Mouse (Mus musculus): ENCODE measurements at regions not wholly inside any gene's neighbourhood (a gene's known extent, or its start where the extent isn't known, plus 50 kb on each side); places are given as distances from the start of the nearest gene placed in this dataset.

DNA sequence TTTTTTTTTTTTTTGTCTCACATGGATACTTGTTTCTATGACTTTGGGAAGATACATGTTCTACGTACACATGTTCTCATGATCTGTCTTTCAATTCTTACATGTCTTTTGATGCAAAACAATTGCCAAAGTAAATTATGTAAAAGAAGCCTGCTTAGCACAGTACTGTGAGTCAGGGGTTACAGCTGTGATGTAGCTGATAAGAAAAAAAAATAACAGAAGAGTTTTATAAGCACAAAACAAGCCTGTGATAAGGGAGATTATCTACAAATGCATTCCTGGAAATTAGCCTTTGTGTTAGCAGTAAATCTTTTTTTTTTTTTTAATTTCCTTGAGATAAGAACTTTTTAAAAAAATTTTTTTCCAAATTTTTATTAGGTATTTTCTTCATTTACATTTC, 969.0 kb upstream of the Adam24 start:
- TF ChIP-seq CTCF (IDR thresholded peaks at IDR 0.05; ENCODE audit: borderline replicate concordance, extremely low read depth, insufficient read depth, insufficient read length) (no peak), POLR2A (IDR thresholded peaks at IDR 0.05; ENCODE audit: borderline replicate concordance, extremely low read depth, insufficient read depth, insufficient read length, poor library complexity, severe bottlenecking) (no peak)

Measured in brain, embryonic 14.5 days (tissue).